Mouse (Mus musculus) kidney, adult 2 months (tissue): ENCODE measurements around the gene Scfd2.

Experiments used
- CTCF ChIP-seq: fragments of 200-500 bp; conservative IDR thresholded peaks from 2 replicates; pipeline ENCODE4 v1.5.1; 2011; ENCODE audit warnings: low read depth, mild to moderate bottlenecking, control low read depth, low read length, moderate library complexity, mixed read lengths; ENCODE audit not compliant: insufficient read depth, insufficient read length
- POLR2A ChIP-seq: fragments of 200-500 bp; IDR thresholded peaks from one replicate; pipeline ENCODE4 v1.6.1; 2011; ENCODE audit warnings: low read depth, low read length, control low read depth

GRCm38 (mm10) chr5:74281480-74281879, 250.1 kb downstream of the Scfd2 start:
- TF ChIP-seq POLR2A (no peak), CTCF (no peak)
